Mouse (Mus musculus) lung, postnatal 0 days (tissue): ENCODE data around the gene Evi2a. TPM values are rescaled to one million over a fixed set of nuclear protein-coding genes. Genes with fewer than 3 reads are reported as not detected.

Experiments used
- ATAC-seq: fragments of 200-750 bp; cut with Nextera tagmentation; 2 replicates; pipeline ENCODE4 v1.8.0; 2017; ENCODE audit warnings: moderate library complexity
- DNase-seq: peaks from one replicate; pipeline ENCODE4 v3.0.0-alpha.2; 2016; ENCODE audit warnings: low spot score
- H3K27ac ChIP-seq: fragments of 300-500 bp; sonication (generic); 2 replicates; pipeline ENCODE4 v1.5.1; 2014; ENCODE audit warnings: antibody characterized with exemption, mild to moderate bottlenecking, low read length, mixed read lengths
- H3K27me3 ChIP-seq: fragments of 300-500 bp; sonication (generic); replicated peaks from 2 replicates; pipeline ENCODE4 v1.6.1; 2014; ENCODE audit warnings: low read length, mixed read lengths; ENCODE audit not compliant: insufficient read depth
- H3K36me3 ChIP-seq: fragments of 300-500 bp; sonication (generic); 2 replicates; pipeline ENCODE4 v1.6.1; 2014; ENCODE audit warnings: low read length, mixed read lengths; ENCODE audit not compliant: insufficient read depth
- H3K4me1 ChIP-seq: fragments of 300-500 bp; sonication (generic); 2 replicates; pipeline ENCODE4 v1.6.1; 2014; ENCODE audit warnings: antibody characterized with exemption, low read depth, low read length, mixed read lengths; ENCODE audit not compliant: insufficient read depth
- H3K4me2 ChIP-seq: fragments of 300-500 bp; sonication (generic); replicated peaks from 2 replicates; pipeline ENCODE4 v1.6.1; 2014; ENCODE audit warnings: low read depth, mild to moderate bottlenecking, low read length, moderate library complexity, mixed read lengths
- H3K4me3 ChIP-seq: fragments of 300-500 bp; sonication (generic); 2 replicates; pipeline ENCODE4 v1.5.1; 2014; ENCODE audit warnings: low read depth, low read length
- H3K9ac ChIP-seq: fragments of 300-500 bp; sonication (generic); replicated peaks from 2 replicates; pipeline ENCODE4 v1.6.1; 2014; ENCODE audit warnings: low read depth, mild to moderate bottlenecking
- H3K9me3 ChIP-seq: fragments of 300-500 bp; sonication (generic); 2 replicates; pipeline ENCODE4 v1.6.1; 2016; ENCODE audit warnings: low read length, mixed read lengths
- CTCF ChIP-seq: IDR thresholded peaks from 2 replicates; pipeline ENCODE4 v1.5.1; 2016; ENCODE audit warnings: antibody characterized with exemption, mild to moderate bottlenecking
- EP300 ChIP-seq: IDR thresholded peaks from 2 replicates; pipeline ENCODE4 v1.6.1; 2016; ENCODE audit warnings: antibody characterized with exemption, mild to moderate bottlenecking, control low read depth
- WGBS: fragments of 180-500 bp; shearing (Covaris S2); extraction: QIAGEN DNeasy Blood & Tissue Kit; methylation state at CpG from one replicate; pipeline ENCODE4 v1.1.7; 2014; 5-methylcytosine and 5-hydroxymethylcytosine counted together
- polyA plus RNA-seq: library from polyadenylated mRNA; unstranded; fragments of >200 nt; fragmentation: Nextera tagmentation; extraction: Ambion mirVana; gene quantifications from 2 replicates; pipeline ENCODE4 v1.2.1, GENCODE M21; 2015

Evi2a gene
- polyA plus RNA-seq, 1 experiment from 2014 or later = 8.0 TPM

- TF ChIP-seq CTCF (no peak), EP300 (no peak)
- peak; percentile 32 for DNase-seq
- H3K27me3 ChIP-seq = no peaks in the 10 kb centered on the region
These were observed 46.4 kb downstream of the Evi2a start for GRCm38 (mm10) chr11:79483876-79484528.

DNA sequence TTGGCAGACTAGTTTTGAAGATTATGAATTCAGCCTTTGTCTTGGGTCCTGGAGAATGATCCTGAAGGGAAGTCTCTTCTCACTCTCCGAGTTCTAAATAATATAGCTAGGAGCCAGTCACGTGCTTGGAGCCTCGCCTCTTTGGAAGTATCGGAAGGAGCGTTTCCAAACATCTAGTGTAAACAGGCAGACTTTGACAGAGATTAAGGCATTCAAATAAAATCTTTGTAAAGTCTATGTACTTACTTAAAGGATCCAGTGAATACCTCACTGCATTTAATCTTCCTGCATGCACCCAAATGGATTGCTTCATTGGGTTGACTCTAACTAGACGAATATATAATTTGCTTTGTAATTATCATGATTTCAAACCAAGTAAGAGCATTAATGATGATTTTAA is 47.0 kb downstream of the Evi2a start:
- ATAC-seq = no peak
- Histone ChIP-seq H3K4me1 (no peaks in the 10 kb centered on the region), H3K27me3 (no peaks in the 10 kb centered on the region), H3K9ac (no peak overlapping the region), H3K4me3 (no peak overlapping the region), H3K27ac (no peak overlapping the region), H3K4me2 (no peak overlapping the region), H3K9me3 (no peaks in the 10 kb centered on the region), H3K36me3 (no peaks in the 10 kb centered on the region)
- WGBS = 57% methylated on average over 6 of the region's 6 CpGs
- no peak for TF ChIP-seq CTCF
- TF ChIP-seq EP300 = no peak
- peak; percentile 10 for DNase-seq

More at GRCm38 (mm10) chr11:79483876-79484528, 46.4 kb downstream of the Evi2a start:
- no peak overlapping the region for H3K27ac ChIP-seq
- 76% methylated on average over 7 of the region's 7 CpGs for WGBS
- no peak overlapping the region for H3K4me2 ChIP-seq
- H3K36me3 ChIP-seq = no peaks in the 10 kb centered on the region
- no peak overlapping the region for H3K9ac ChIP-seq
- no peak overlapping the region for H3K4me3 ChIP-seq
- no peaks in the 10 kb centered on the region for H3K4me1 ChIP-seq
- no peaks in the 10 kb centered on the region for H3K9me3 ChIP-seq
- ATAC-seq = 0 out of 2 replicates have a peak, but pooled peaks have one; percentile 26

Other genes starting within 250 kb of the Evi2a start
- gene Gm9964, start 233.7 kb downstream of the Evi2a start, polyA plus RNA-seq = not detected in 2 replicates
- gene Nf1, start 190.9 kb downstream of the Evi2a start, polyA plus RNA-seq = 7.2 and 7.5 TPM in 2 replicates
- gene Omg, start 26.5 kb downstream of the Evi2a start, polyA plus RNA-seq = 0.13 TPM in 1 of 2 replicates, not detected in the other
- 2.0 and 2.6 TPM in 2 replicates for gene Evi2b, start 6.8 kb downstream of the Evi2a start, polyA plus RNA-seq
- gene Evi2, start within 50 bp of the Evi2a start, polyA plus RNA-seq = 0.61 and 0.64 TPM in 2 replicates
- 0.74 and 1.1 TPM in 2 replicates for gene Rab11fip4, start 60.6 kb upstream of the Evi2a start, polyA plus RNA-seq